Mouse (Mus musculus) ES-Bruce4 (cell line): Measurements from ENCODE around the gene Phactr1. TPM values are rescaled to one million over a fixed set of nuclear protein-coding genes. Genes with fewer than 3 reads are reported as not detected.

ENCODE experiments used
- H3K27ac ChIP-seq: 2 replicates; pipeline ENCODE4 v1.5.1; 2012; ENCODE audit warnings: low read length, inconsistent platforms; ENCODE audit not compliant: insufficient read depth
- H3K27me3 ChIP-seq: 2 replicates; pipeline ENCODE4 v1.6.1; 2012; ENCODE audit warnings: mild to moderate bottlenecking, low read length, inconsistent platforms; ENCODE audit not compliant: control insufficient read depth, poor library complexity, insufficient read depth, severe bottlenecking
- H3K36me3 ChIP-seq: 2 replicates; pipeline ENCODE4 v1.6.1; 2012; ENCODE audit warnings: inconsistent platforms, mild to moderate bottlenecking, low read length, moderate library complexity; ENCODE audit not compliant: control insufficient read depth, poor library complexity, insufficient read depth, severe bottlenecking
- H3K4me1 ChIP-seq: one replicate; pipeline ENCODE4 v1.8.1; 2011; ENCODE audit warnings: low read length; ENCODE audit not compliant: control insufficient read depth, insufficient read depth
- H3K4me3 ChIP-seq: 2 replicates; pipeline ENCODE4 v1.5.1; 2011; ENCODE audit warnings: low read depth, mild to moderate bottlenecking, low read length
- H3K9ac ChIP-seq: 2 replicates; pipeline ENCODE4 v1.6.1; 2012; ENCODE audit warnings: low read depth, mild to moderate bottlenecking, inconsistent platforms; ENCODE audit not compliant: poor library complexity, severe bottlenecking
- H3K9me3 ChIP-seq: replicated peaks from 2 replicates; pipeline ENCODE4 v1.6.1; 2012; ENCODE audit warnings: mild to moderate bottlenecking, low read length, inconsistent platforms; ENCODE audit not compliant: control insufficient read depth, poor library complexity, insufficient read depth, severe bottlenecking
- CTCF ChIP-seq: IDR thresholded peaks from one replicate; pipeline ENCODE4 v1.8.1; 2011; ENCODE audit warnings: low read depth, low read length
- EP300 ChIP-seq: IDR thresholded peaks from 2 replicates; pipeline ENCODE4 v1.6.1; 2011; ENCODE audit warnings: low read depth, low read length; ENCODE audit not compliant: insufficient read depth
- POLR2A ChIP-seq: IDR thresholded peaks from one replicate; pipeline ENCODE4 v1.8.1; 2011; ENCODE audit warnings: low read length; ENCODE audit not compliant: insufficient read depth
- polyA plus RNA-seq: library from polyadenylated mRNA; stranded (reverse); fragments of >200 nt; gene quantifications from 2 replicates; pipeline ENCODE4 v1.2.4, GENCODE M21; 2011; ENCODE audit warnings: low read depth; ENCODE audit not compliant: missing spikeins, insufficient read depth, insufficient read length

Gene Phactr1
- polyA plus RNA-seq, 1 experiment = 0.96 TPM

GRCm38 (mm10) chr13:42915851-42916193 is 235.4 kb downstream of the Phactr1 start:
- Histone ChIP-seq H3K36me3 (no peaks in the 10 kb centered on the region), H3K9ac (no peak overlapping the region), H3K9me3 (no peaks in the 10 kb centered on the region), H3K4me3 (peak overlapping the region; percentile 53), H3K27ac (no peak overlapping the region), H3K4me1 (no peaks in the 10 kb centered on the region), H3K27me3 (no peaks in the 10 kb centered on the region)
- no peak for TF ChIP-seq EP300

GRCm38 (mm10) chr13:42916194-42917033 is 236.0 kb downstream of the Phactr1 start:
- Histone ChIP-seq H3K9ac (peak overlapping the region; percentile 51), H3K4me3 (peak overlapping the region; percentile 53), H3K4me1 (no peaks in the 10 kb centered on the region), H3K36me3 (no peaks in the 10 kb centered on the region), H3K27me3 (no peaks in the 10 kb centered on the region), H3K9me3 (no peaks in the 10 kb centered on the region), H3K27ac (no peak overlapping the region)
- TF ChIP-seq EP300 (no peak), CTCF (no peak), POLR2A (no peak)

- Histone ChIP-seq H3K36me3 (no peaks in the 10 kb centered on the region), H3K4me1 (no peaks in the 10 kb centered on the region), H3K9ac (no peak overlapping the region), H3K27me3 (no peaks in the 10 kb centered on the region), H3K9me3 (no peaks in the 10 kb centered on the region), H3K4me3 (no peak overlapping the region), H3K27ac (no peak overlapping the region)
- no peak for TF ChIP-seq POLR2A
- TF ChIP-seq EP300 = no peak
- TF ChIP-seq CTCF = no peak
Observed at GRCm38 (mm10) chr13:42917251-42917650, 236.8 kb downstream of the Phactr1 start.

GRCm38 (mm10) chr13:42920062-42920461 is 239.6 kb downstream of the Phactr1 start:
- H3K4me1 ChIP-seq = no peaks in the 10 kb centered on the region
- H3K9ac ChIP-seq = no peak overlapping the region
- no peak overlapping the region for H3K4me3 ChIP-seq
- H3K9me3 ChIP-seq = no peaks in the 10 kb centered on the region
- TF ChIP-seq POLR2A = no peak
- TF ChIP-seq EP300 = no peak
- TF ChIP-seq CTCF = no peak
- H3K36me3 ChIP-seq = no peaks in the 10 kb centered on the region
- H3K27ac ChIP-seq = no peak overlapping the region
- H3K27me3 ChIP-seq = no peaks in the 10 kb centered on the region

- no peak for TF ChIP-seq EP300
- no peaks in the 10 kb centered on the region for H3K4me1 ChIP-seq
- H3K27ac ChIP-seq = no peak overlapping the region
- no peaks in the 10 kb centered on the region for H3K9me3 ChIP-seq
- no peak overlapping the region for H3K9ac ChIP-seq
- no peaks in the 10 kb centered on the region for H3K27me3 ChIP-seq
- H3K4me3 ChIP-seq = no peak overlapping the region
- H3K36me3 ChIP-seq = no peaks in the 10 kb centered on the region
Observed at GRCm38 (mm10) chr13:42921769-42922450, 241.5 kb downstream of the Phactr1 start.

GRCm38 (mm10) chr13:42927778-42928177 is 247.4 kb downstream of the Phactr1 start:
- no peaks in the 10 kb centered on the region for H3K36me3 ChIP-seq
- no peak overlapping the region for H3K9ac ChIP-seq
- no peak overlapping the region for H3K4me3 ChIP-seq
- H3K4me1 ChIP-seq = no peaks in the 10 kb centered on the region
- H3K27me3 ChIP-seq = no peaks in the 10 kb centered on the region
- no peak for TF ChIP-seq POLR2A
- no peak for TF ChIP-seq EP300
- no peak for TF ChIP-seq CTCF
- no peaks in the 10 kb centered on the region for H3K9me3 ChIP-seq
- no peak overlapping the region for H3K27ac ChIP-seq
